In the genomic region with DNA sequence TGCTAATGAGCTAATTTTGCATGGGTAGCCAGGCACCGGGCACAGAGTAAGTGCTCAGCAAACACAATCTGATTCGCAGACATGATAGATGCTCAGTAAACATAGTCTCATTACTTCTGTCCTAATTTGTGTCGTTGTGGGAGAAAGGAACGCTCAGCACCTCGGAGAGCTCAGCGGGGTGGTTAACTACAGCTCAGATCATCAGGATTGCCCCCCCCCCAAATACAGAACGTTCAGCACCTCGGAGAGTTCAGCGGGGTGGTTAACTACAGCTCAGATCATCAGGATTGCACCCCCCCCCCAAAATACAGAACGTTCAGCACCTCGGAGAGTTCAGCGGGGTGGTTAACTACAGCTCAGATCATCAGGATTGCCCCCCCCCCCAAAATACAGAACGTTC, we compare ENCODE assay signal across 6 mouse cellular contexts. TPM values are rescaled to one million over a fixed set of nuclear protein-coding genes. Genes with fewer than 3 reads are reported as not detected.
DNase-seq lines count a peak whose midpoint lies in the region; ATAC-seq and TF ChIP-seq lines count a peak whose summit lies in the region.
"Not testable (repeated sequence)": the region's sequence is repeated elsewhere in the genome, so short reads cannot be mapped to it uniquely, and the experiment has no call there.

No protein-coding gene starts in this region.

- H3K27me3 ChIP-seq in embryonic facial prominence, embryonic 14.5 days (replicated peaks; ENCODE audit: control insufficient read depth, insufficient read depth, low read length); kidney, postnatal 0 days (ENCODE audit: insufficient read depth, low read length); limb, embryonic 14.5 days (ENCODE audit: control insufficient read depth, insufficient read depth, low read length): not testable (repeated sequence)

- TF ChIP-seq CTCF in kidney, postnatal 0 days (IDR thresholded peaks at IDR 0.05; ENCODE audit: low read depth): not testable (repeated sequence)

- H3K4me1 ChIP-seq in embryonic facial prominence, embryonic 14.5 days (ENCODE audit: control insufficient read depth, insufficient read depth, low read length); kidney, postnatal 0 days (replicated peaks; ENCODE audit: insufficient read depth, low read length); limb, embryonic 14.5 days (ENCODE audit: control insufficient read depth, insufficient read depth, low read length): not testable (repeated sequence)

- not testable (repeated sequence) for H3K4me3 ChIP-seq in embryonic facial prominence, embryonic 14.5 days (ENCODE audit: low read depth, low read length); kidney, postnatal 0 days (replicated peaks; ENCODE audit: low read depth, low read length); limb, embryonic 14.5 days (replicated peaks; ENCODE audit: low read length)

- WGBS in embryonic facial prominence, embryonic 14.5 days: 28% methylated on average over 12 of the region's 13 CpGs
- WGBS in kidney, postnatal 0 days: 31% methylated on average over 13 of the region's 13 CpGs
- 19% methylated on average over 13 of the region's 13 CpGs for whole genome bisulfite sequencing in limb, embryonic 14.5 days

- not testable (repeated sequence) for TF ChIP-seq POLR2A in limb, embryonic 14.5 days (IDR thresholded peaks at IDR 0.05; ENCODE audit: borderline replicate concordance, extremely low read depth, insufficient read depth, insufficient read length)

- peak; percentile 45 for DNase-seq in ZHBTc4 (ENCODE audit: low read depth, low spot score)
- DNase-seq in embryo, embryonic 11 days: peak; percentile 48
- DNase-seq in embryonic facial prominence, embryonic 14.5 days (ENCODE audit: low spot score): peak; percentile 62
- DNase-seq in kidney, postnatal 0 days (ENCODE audit: low spot score): peak; percentile 37
- DNase-seq in limb, embryonic 14.5 days (ENCODE audit: low spot score): peak; percentile 59
- peak; percentile 41 for DNase-seq in mesoderm, embryonic 11.5 days (ENCODE audit: low read depth, low spot score)

- H3K27ac ChIP-seq in embryonic facial prominence, embryonic 14.5 days (replicated peaks; ENCODE audit: low read depth, low read length); kidney, postnatal 0 days; limb, embryonic 14.5 days (replicated peaks; ENCODE audit: low read depth, low read length): not testable (repeated sequence)

- ATAC-seq in embryonic facial prominence, embryonic 14.5 days (ENCODE audit: low read depth); kidney, postnatal 0 days (replicated peaks; ENCODE audit: low FRiP score, low read depth); limb, embryonic 14.5 days (ENCODE audit: low FRiP score, low read depth): not testable (repeated sequence)

- not testable (repeated sequence) for H3K36me3 ChIP-seq in embryonic facial prominence, embryonic 14.5 days (ENCODE audit: control insufficient read depth, insufficient read depth, low read length); kidney, postnatal 0 days (ENCODE audit: insufficient read depth, low read length); limb, embryonic 14.5 days (ENCODE audit: control insufficient read depth, insufficient read depth, low read length)

- H3K9me3 ChIP-seq in embryonic facial prominence, embryonic 14.5 days (ENCODE audit: control insufficient read depth, low read length); kidney, postnatal 0 days (replicated peaks; ENCODE audit: low read length); limb, embryonic 14.5 days (ENCODE audit: control insufficient read depth, low read length): not testable (repeated sequence)

- not testable (repeated sequence) for H3K9ac ChIP-seq in embryonic facial prominence, embryonic 14.5 days (ENCODE audit: low read depth, low read length); kidney, postnatal 0 days (ENCODE audit: low read depth, low read length); limb, embryonic 14.5 days (ENCODE audit: low read depth, low read length, severe bottlenecking)

- H3K4me2 ChIP-seq in embryonic facial prominence, embryonic 14.5 days (ENCODE audit: low read depth, low read length); kidney, postnatal 0 days (ENCODE audit: low read length); limb, embryonic 14.5 days (replicated peaks; ENCODE audit: low read depth, low read length, severe bottlenecking): not testable (repeated sequence)

RNA-seq across cellular contexts. Expression of a gene that starts 20.8 kb away (rescaled TPM):
- polyA plus RNA-seq in embryonic facial prominence, embryonic 14.5 days (2014; fragmentation: Nextera tagmentation; extraction: Ambion mirVana): 13.3 and 13.5 TPM in 2 replicates
- polyA plus RNA-seq in kidney, postnatal 0 days (2015; fragmentation: Nextera tagmentation; extraction: Ambion mirVana): 14.2 and 14.8 TPM in 2 replicates
- 12.8 and 16.3 TPM in 2 replicates for polyA plus RNA-seq in limb, embryonic 14.5 days (2012; rRNA removed)
- 10.4 and 11.2 TPM in 2 replicates for polyA plus RNA-seq in limb, embryonic 14.5 days (2014; fragmentation: Nextera tagmentation; extraction: Ambion mirVana)
